Mouse (Mus musculus): ENCODE data around the gene Serpinb9b. TPM values are rescaled to one million over a fixed set of nuclear protein-coding genes. Genes with fewer than 3 reads are reported as not detected.

Gene Serpinb9b
- not detected for total RNA-seq (2021)
- long read RNA-seq, experiment 1: 0 reads
- long read RNA-seq, experiment 2: 0 reads

DNA sequence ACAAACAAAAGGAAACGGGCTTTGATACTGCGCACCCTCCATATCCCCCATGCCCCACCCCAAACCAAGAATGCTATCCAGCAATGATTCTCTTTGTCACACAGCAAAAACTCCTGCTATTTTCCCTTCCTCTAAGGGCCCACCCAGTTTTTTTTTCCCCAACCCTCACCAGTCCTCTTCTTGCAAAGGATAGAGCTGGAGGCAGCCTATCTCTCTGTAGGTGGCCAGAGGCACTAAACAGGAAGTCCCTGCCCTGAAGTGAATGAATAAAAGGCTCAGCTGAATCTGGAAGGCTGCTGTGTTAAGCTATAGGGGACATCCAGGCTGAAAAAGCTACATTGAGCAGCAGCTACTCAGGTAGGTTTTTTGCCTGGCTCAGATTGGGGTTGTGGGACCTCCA lies at the start of gene Serpinb9b:
Serpinb9b (plus strand) TSS at position 173 of the 400 bp plus-strand sequence.
- H3K4me3 ChIP-seq: no peak within 1 kb of the TSS
- DNase-seq (ENCODE audit: low spot score in 2 of 2): no peak
- no peak within 1 kb of the TSS for H3K27ac ChIP-seq
- no peak for TF ChIP-seq CTCF (conservative IDR thresholded peaks at IDR 0.05)

DNA sequence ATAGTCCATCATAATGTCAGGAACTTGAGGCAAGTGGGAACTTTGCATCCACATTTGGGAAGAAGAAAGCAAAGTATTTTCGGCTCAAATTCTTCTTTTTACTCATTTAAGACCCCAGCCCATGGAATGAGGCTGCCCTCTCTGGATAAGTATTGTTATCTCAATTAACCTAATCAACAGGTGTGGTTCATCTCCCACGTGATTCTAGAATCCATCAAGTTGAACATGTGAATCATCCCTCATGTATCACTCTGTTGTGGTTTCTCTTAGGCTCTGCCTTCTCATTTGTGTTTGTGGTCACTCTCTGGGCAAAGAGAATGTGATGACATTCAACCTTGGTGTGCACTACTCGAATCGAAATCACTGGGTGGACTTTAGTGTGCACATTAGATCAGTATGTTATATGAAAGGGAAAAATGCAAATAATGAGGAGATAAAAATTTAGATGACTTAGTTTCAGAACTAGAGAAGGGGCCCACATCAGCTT lies 44.6 kb upstream of the Serpinb9b start:
- no peak for TF ChIP-seq CTCF (conservative IDR thresholded peaks at IDR 0.05)
- no peak for DNase-seq (ENCODE audit: low spot score in 2 of 2)
- Histone ChIP-seq H3K4me3 (no peak overlapping the region), H3K27ac (no peak overlapping the region)

DNA sequence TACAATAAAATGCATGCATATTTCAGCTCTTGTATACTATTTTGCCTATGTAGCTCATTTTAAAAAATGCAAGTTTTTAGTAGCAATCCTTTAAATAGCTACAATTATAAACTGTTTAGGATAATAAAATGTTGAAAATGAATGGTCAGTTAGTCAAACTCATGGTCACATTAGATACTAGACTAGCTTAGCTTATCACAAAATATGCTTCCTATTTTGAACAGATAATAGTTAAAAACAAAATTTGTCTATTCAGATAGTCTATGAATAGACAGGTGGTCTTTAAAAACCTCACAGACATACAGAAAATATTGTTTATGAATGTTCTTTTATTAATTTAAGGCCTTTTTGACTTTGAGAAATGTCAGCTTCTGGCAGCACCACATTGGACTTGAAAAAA lies 41.0 kb upstream of the Serpinb9b start:
- no peak for TF ChIP-seq CTCF (conservative IDR thresholded peaks at IDR 0.05)
- H3K27ac ChIP-seq: no peak overlapping the region
- no peak overlapping the region for H3K4me3 ChIP-seq
- no peak for DNase-seq (ENCODE audit: low spot score in 2 of 2)

DNA sequence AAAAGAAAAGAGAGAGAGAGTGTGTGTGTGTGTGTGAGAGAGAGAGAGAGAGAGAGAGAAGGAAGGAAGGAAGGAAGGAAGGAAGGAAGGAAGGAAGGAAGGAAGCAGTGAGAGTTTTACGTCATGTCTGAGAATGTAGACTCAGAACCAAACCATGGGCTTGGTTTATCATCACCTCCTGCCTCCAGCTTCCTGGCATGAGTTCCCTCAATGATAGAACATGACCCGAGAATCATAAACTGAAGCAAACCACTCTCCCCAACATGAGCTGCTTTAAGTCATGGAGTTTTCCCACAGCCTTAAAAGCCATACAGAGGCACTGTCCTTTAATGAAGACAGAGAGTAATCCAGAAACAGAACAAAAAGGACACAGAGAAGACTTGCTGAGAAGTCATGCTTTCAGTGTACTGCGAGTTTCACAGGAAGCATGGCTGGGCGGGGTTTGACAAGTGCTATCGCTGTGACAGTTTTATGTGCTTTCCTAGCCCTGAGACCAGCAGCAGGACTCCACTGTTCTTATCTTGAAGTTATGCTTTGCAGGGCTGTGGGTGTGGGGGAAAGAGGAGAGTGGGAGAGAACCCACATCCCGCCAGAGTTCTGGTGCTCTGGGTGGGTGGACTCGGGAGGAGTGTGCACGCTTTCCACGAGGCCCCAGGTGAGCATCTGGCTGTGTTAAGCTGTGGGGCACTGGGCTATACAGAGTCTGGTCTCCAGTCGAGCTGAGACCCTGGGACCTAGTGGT lies 33.9 kb upstream of the Serpinb9b start:
- TF ChIP-seq CTCF (conservative IDR thresholded peaks at IDR 0.05): no peak

DNA sequence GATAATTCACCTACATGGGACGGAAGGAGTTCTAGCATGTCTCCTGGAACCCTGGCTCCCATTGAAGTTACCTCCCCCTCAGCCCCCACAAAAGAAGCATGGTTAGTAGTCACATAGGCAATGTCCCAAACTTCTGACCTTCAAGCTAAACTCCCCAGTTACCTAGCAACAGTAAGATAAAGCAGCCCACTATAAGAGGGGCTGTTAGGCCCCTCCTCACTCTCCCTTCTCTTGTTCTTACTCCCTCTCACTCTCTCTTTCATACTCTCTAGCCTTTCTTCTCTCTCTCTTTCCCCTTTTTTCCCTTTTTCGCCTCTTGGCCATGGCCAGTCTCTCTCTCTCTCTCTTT lies 33.3 kb upstream of the Serpinb9b start:
- no peak for DNase-seq (ENCODE audit: low spot score in 2 of 2)

More for the DNA sequence above, 33.9 kb upstream of the Serpinb9b start:
- Histone ChIP-seq H3K4me3 (no peak overlapping the region), H3K27ac (no peak overlapping the region)
- no peak for DNase-seq (ENCODE audit: low spot score in 2 of 2)

DNA sequence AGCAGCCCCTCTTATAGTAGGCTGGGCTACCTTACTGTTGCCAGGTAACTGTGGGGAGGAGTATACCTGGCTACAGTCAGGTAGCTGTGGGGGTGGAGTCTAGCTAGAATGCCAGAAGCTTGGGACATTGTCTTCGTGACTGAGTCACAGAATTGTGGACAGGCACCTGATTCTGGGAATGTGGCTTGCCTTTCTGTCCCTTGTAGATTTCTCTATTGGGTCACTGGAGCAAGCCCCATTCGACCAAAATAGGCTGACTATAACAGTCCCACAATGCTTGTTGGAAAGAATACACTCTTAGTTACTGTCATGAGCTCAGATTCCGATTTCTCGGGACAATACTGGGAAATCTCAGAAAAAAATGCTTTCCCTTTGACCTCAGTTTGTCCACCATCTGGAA lies 32.2 kb upstream of the Serpinb9b start:
- no peak for DNase-seq (ENCODE audit: low spot score in 2 of 2)
- no peak for TF ChIP-seq CTCF (conservative IDR thresholded peaks at IDR 0.05)
- Histone ChIP-seq H3K27ac (no peak overlapping the region), H3K4me3 (no peak overlapping the region)

More for the DNA sequence above, 33.3 kb upstream of the Serpinb9b start:
- Histone ChIP-seq H3K27ac (no peak overlapping the region), H3K4me3 (no peak overlapping the region)
- no peak for TF ChIP-seq CTCF (conservative IDR thresholded peaks at IDR 0.05)

DNA sequence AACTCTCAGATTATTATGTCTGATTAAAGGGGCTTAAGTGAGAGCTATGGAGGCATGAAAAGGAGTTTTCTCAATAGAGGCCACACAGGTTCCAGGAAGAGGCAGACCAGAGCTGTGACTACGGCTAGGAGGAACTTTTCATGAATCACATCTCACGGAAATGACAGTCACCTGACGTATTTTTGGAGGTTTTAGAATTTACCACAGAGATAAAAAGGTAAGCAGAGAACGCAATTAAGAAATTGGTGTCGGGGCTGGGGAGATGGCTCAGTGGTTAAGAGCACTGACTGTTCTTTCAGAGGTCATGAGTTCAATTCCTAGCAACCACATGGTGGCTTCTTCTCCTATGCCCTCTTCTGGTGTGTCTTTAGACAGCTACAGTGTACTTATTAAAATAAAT lies 25.9 kb upstream of the Serpinb9b start:
- DNase-seq (ENCODE audit: low spot score in 2 of 2): no peak
- Histone ChIP-seq H3K27ac (no peak overlapping the region), H3K4me3 (no peak overlapping the region)
- no peak for TF ChIP-seq CTCF (conservative IDR thresholded peaks at IDR 0.05)

DNA sequence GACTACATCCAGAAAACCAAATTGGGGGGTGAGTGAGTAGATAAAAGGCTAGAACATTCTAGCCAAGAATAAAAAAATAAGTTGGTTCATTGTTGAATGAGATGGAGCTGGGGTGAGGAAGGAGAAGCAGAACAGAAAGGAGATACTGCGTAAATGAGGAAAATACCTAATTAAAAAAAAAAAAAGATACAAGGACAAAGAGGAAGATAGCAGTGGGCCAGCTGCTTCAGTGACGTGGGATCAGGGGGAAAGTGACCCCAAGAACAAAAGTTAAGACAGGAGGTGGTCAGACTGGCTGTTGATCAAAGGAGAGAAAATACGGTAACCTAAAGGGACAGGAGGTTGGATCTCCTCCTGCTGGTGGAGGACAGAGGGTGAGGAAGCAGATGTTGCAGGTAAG lies 24.3 kb upstream of the Serpinb9b start, which contains the start of gene Serpinb9:
Serpinb9 (plus strand) TSS at position 301 of the 400 bp plus-strand sequence.
- no peak for DNase-seq (ENCODE audit: low spot score in 2 of 2)
- Histone ChIP-seq H3K27ac (peak within 1 kb of the TSS; percentile 87), H3K4me3 (peak within 1 kb of the TSS; percentile 53)
- TF ChIP-seq CTCF (conservative IDR thresholded peaks at IDR 0.05): no peak

DNA sequence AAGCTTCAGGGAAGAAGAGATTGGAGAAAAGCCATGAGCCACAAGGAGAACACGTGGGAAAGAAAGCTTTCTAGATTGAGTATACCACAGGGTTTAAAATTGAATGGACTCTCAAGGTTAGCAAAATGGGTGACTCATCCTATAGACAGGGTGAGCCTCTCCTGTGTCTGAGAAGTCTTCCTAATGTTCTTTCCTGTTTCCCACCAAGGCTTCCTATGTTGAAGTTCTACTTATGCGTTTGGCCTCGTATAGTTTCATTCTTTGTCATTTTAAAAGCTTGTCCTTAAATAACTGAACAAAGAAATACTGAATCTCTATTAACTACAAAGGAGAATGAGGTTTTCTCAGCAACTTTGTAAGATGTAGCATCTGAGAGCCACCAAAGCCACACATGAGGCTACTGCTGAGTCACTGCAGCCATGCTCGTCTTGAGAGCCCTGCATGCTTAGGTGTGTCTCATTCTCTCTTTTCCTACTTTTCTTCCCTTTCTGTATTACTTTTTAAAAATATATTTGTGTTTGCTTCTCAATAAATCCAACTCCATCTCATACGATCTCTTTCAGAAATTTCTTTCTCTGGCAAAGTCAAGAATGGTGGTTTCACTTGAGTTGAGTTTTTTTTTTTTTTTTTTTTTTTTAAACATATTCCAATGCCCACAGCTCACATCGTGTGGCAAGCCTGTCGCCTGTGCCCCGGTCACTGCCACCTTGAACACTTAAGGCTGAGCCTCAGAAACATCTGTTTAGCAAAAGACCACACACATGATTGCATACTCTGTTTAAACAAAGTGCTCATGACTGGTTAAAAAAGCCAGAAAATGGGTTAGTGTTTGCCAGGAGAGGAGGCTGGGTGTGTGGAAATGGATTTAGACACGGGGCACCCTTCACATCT lies 23.4 kb upstream of the Serpinb9b start:
- no peak for DNase-seq (ENCODE audit: low spot score in 2 of 2)
- H3K27ac ChIP-seq: peak overlapping the region; percentile 87
- no peak for TF ChIP-seq CTCF (conservative IDR thresholded peaks at IDR 0.05)
- H3K4me3 ChIP-seq: peak overlapping the region; percentile 53

DNA sequence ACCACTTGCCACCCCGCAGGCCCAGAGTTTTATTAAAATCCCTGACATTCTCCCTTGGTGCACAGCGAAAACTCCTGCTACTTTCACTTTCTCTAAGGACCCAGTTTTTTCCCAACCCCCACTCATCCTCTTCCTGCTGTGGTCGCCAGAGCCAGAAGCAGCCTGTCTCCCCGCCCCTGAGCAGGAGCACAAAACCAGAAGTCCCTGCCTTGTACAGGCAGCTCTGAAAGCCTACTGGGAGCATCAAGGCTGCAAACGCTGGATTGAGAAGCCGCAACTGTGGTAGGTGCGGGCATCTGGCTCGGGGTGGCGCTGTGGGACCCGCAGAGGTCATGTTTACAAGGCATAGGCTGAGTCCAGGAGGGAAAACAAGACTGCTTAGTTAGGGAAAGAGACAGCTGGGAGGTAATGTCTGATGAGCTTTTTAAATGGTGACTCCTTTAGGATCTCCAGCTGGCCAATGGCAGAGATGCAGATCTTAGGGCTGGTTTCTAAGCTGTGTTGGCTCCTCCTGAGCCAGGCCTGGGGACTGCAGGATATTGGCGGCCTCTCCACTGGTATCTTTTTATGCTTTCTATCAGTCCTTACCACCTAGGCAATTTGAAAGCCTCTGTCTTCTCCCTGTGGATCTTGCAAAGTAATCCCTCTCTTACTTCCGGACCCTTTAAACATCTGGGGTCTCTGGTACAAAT lies 22.7 kb upstream of the Serpinb9b start:
- H3K4me3 ChIP-seq: peak overlapping the region; percentile 53
- DNase-seq (ENCODE audit: low spot score in 2 of 2): peak; percentile 76 to 79
- peak; percentile 87 for TF ChIP-seq CTCF (conservative IDR thresholded peaks at IDR 0.05)
- H3K27ac ChIP-seq: peak overlapping the region; percentile 87

DNA sequence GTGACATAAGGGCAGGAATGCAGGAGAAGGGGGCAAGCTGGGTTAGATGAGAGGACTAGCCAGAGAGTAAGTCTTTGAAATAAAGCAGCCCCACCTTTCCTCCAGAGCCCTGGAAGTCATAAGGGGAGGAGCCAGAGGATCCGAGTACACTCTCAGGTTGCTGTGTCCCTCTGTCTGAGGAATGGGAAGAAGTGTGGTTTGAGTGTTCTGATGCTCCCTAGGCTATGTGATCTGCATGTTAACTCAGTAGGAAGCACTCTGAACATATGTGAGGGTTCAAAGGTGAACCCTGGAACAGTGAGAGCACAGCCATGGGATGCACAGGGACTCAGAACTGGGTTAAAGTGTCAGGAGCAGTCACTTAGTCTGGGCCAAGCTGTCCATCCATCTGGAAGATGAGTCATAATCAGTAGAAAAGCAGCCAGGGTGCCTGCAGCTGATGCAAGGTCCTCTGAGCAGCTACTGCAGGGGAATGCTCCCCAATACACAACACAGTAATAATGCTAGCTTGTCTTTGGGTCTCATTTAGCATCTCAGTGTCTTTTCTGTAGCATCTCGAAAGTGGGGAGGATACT lies 21.6 kb upstream of the Serpinb9b start:
- peak overlapping the region; percentile 53; the same call in 1 of the 2 replicates for H3K4me3 ChIP-seq
- TF ChIP-seq CTCF (conservative IDR thresholded peaks at IDR 0.05): no peak
- no peak for DNase-seq (ENCODE audit: low spot score in 2 of 2)
- H3K27ac ChIP-seq: peak overlapping the region; percentile 87; the same call in 1 of the 2 replicates

DNA sequence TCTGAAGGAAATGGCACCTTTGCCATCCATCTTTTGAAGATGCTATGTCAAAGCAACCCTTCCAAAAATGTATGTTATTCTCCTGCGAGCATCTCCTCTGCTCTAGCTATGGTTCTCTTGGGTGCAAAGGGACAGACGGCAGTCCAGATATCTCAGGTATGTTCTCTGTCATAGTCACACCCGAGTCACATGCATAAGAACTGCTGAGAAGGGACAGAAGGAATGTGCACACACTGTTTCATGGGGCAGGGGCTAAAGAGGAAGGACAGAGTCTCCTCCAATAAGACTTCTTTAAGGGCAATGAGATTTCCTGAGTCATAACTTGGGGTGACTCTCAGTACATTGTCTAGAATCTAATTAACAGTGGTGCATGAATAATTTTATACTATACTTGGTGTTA lies 20.7 kb upstream of the Serpinb9b start:
- DNase-seq (ENCODE audit: low spot score in 2 of 2): no peak
- TF ChIP-seq CTCF (conservative IDR thresholded peaks at IDR 0.05): no peak
- H3K27ac ChIP-seq: no peak overlapping the region
- no peak overlapping the region for H3K4me3 ChIP-seq
